Mouse (Mus musculus): ENCODE results near the gene Washc4.

DNA sequence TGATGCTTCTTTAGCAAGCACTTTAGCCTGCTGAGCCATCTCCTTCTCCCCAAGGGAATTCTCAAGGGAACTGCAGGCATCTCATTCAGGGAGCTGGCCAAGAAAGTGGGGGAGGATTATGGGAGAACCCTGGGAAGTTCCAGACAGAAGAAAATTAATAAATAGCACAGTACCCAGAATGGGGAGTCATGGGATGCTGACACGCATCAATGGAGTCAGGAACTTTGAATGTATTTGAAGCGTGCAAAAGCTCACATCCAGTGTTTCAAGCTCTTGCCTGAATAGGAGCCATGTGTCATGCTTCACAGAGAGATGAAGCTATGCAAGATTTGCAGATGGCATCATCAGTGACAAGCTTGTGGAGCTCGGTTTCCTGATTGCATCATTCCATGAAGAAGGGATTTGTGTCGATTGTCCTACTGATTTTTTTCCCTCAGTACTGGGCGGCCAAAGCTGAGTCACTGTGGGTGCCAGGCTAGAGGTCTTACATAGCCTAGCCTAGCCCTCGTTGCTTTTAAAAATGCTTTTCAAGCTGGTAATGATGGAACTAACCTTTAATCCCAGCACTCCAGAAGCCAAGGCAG lies 13.1 kb upstream of the Washc4 start:
- TF ChIP-seq CTCF (conservative IDR thresholded peaks at IDR 0.05; ENCODE audit: low read length) (no peak), NANOG (IDR thresholded peaks at IDR 0.05; ENCODE audit: borderline replicate concordance, low read length) (no peak), POU5F1 (IDR thresholded peaks at IDR 0.05; ENCODE audit: borderline replicate concordance, low read length) (no peak)

All from E14TG2a.4 (cell line).